Mouse (Mus musculus) cerebellum, adult 9-11 months (tissue): ENCODE data around the gene Zfp637.
A peak's percentile ranks its signal among the peaks of the same experiment; 100 is the strongest.
"Not testable (repeated sequence)": the region's sequence is repeated elsewhere in the genome, so short reads cannot be mapped to it uniquely, and the experiment has no call there.

Source experiments
- DNase-seq: peaks from one replicate; pipeline ENCODE4 v3.0.0; 2022

The Zfp637 gene

GRCm38 (mm10) chr6:117840686-117841510, at the start of gene Zfp637:
Zfp637 (plus strand) TSS chr6:117841180.
- peak; percentile 92 for DNase-seq

GRCm38 (mm10) chr6:117795251-117795650, 45.7 kb upstream of the Zfp637 start:
- DNase-seq = no peak

DNA sequence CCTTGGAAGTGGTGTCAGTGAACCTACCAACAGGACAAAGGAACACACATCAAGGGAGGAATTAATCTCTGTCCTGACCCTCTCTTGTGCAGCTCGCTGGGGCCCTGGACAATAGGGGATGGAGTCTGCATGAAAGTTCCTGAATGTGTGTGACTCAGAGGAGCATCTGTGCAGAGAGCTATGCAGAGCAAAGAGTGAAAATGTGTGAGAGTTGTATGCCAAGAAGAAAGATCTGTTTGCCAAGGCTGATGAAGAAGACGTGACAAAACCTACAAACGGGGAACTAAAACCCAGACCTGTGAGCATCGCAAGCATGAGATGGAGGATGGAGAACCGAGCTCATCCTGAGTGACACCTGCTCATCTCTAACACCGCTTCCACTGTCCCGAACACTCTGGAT, 40.2 kb upstream of the Zfp637 start:
- DNase-seq = no peak

GRCm38 (mm10) chr6:117801801-117802200, 39.2 kb upstream of the Zfp637 start:
- peak; percentile 54 for DNase-seq

GRCm38 (mm10) chr6:117807756-117808155, 33.2 kb upstream of the Zfp637 start:
- no peak for DNase-seq

DNA sequence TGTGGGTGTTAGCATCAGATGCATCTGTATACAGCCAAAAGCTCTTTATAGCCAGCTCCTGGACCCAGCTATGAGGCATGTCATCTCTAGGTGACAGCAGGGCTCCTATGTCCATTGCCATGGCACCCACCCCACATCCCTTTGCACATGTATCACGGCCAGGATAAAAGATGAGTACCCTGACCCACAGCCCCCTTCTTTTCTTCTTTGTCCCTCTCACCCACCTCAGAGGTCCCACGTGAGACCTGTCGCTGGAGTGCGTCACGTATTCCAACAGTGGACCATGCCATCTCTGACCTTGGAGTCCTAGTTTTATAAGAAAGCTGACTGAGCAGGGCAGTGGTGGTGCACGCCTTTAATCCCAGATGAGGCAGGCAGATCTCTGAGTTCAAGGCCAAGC, 31.2 kb upstream of the Zfp637 start:
- no peak for DNase-seq

GRCm38 (mm10) chr6:117810717-117811116, 30.3 kb upstream of the Zfp637 start:
- no peak for DNase-seq

- no peak for DNase-seq
Measured at GRCm38 (mm10) chr6:117811256-117811655, 29.7 kb upstream of the Zfp637 start.

DNA sequence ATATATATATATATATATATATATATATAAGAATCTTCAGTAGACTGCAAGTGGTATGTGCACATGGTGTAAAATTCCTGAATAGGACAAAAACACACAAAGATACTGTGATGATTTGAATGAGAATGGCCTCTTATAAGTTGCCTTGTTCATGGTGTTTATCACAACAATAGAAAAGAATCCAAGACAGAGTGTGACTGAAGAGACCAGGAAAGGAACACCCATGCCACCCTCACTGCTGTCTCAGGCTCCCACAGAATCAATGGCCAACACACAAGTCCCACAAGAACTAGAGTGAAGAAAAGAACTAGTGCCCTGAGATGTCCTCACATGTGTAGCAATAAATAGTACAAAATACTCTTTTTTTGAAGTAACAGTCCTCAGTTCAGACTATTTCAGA, 26.3 kb upstream of the Zfp637 start:
- no peak for DNase-seq

DNA sequence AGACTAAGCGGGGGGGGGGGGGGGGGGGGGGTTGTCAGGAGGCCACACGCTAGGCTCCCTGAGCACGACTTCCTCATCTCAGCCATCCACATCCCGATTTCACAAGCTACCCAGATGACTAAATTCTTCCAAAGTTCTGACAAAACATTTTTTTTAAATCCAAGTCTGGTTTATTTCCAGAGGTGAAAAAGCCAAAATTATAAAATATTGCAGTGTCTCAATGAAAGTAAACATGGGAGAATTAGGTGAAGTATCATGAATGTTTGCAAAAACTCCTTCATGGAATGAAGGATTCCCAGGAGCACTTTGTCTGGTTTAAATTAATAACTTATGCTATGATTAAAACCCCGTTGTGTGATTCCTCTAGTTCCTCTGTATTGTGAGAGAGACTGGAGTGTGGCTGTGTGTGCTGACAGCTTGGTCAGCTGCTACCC, 23.9 kb upstream of the Zfp637 start:
- no peak for DNase-seq

DNA sequence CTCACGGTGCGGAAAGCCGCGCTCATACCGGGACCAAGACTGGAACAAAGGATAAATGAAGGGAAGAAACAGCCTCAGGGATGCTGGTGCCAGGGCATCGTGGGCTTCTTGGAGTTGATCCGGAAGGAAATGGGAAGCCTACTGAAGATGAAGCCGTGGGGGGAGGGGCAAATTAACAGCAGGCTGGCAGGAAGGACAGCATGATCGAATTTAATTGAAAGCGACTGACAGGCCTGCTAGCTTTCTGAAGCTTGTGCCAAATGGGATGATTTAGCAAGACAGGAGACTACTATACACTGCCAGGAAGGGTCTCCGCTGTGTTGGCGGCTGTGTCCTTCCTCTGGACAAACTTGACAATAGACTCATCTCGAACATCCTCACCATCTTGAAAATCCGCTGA, 20.7 kb upstream of the Zfp637 start:
- DNase-seq = no peak

DNA sequence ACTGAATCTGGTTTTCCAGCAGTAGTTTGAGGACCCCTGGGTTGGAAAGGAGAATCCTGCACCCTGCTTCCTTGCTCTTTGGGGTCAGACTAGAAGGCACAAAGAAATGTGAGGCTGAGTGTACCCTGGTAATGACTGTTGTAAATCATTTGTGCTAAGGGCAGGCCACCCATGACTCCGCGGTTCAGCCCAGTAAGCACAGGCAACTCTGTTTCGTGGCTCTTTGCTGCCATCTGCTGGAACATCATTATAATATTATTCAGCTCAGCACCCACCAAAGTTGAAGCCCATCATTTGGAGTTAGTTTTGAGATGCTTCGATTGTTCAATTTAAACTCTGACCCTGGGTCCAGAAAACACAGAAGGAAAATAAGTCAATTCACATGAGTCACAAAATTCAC, 15.6 kb upstream of the Zfp637 start:
- peak; percentile 24 for DNase-seq

- DNase-seq = no peak
Measured at GRCm38 (mm10) chr6:117828273-117828672, 12.7 kb upstream of the Zfp637 start.

- DNase-seq = no peak
Measured at GRCm38 (mm10) chr6:117841511-117841955, 553 bp downstream of the Zfp637 start.

- no peak for DNase-seq
Measured at GRCm38 (mm10) chr6:117844597-117844996, 3.6 kb downstream of the Zfp637 start.

DNA sequence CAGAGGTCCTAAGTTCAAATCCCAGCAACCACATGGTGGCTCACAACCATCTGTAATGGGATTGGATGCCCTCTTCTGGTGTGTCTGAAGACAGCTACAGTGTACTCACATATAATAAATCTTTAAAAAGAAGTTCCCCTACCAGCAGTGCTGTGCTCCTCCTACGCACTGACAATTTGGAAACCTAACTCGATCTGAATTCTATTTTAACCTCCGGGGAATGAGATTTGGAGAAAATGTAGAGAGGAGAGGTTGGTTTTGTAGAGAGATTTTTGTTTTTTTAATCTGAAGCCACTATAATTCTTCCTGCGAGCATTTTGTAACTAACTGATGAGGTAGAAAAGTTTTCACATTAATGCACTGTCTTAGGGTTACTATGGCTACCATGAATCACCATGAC, 5.7 kb downstream of the Zfp637 start:
- not testable (repeated sequence) for DNase-seq

- DNase-seq = no peak
Measured at GRCm38 (mm10) chr6:117847772-117848171, 6.8 kb downstream of the Zfp637 start.

DNA sequence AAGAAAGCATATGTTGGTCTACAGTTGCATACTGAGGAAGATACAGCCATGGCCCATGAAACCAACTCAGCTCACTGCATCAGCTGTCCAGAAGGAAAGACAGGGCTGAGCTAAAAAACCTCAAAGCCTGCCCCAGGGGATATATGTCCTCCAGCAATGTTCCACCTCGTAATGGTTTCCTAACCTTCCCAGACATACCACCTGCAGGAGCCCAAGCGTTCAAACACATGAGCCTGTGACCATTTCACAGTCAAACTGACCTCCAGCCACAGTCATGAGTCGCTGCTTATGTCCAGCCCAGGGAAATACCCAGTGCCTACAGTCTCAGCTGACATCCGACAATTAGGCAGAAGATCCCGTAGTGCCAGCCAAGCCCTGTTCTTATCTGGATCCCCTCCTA, 7.6 kb downstream of the Zfp637 start:
- DNase-seq = no peak

GRCm38 (mm10) chr6:117851747-117852146, 10.8 kb downstream of the Zfp637 start:
- no peak for DNase-seq

- DNase-seq = no peak
Measured at GRCm38 (mm10) chr6:117857990-117858389, 17.0 kb downstream of the Zfp637 start.

GRCm38 (mm10) chr6:117861848-117862247, 20.9 kb downstream of the Zfp637 start, which contains the start of gene Zfp239:
Zfp239 (plus strand) TSS chr6:117862100.
- DNase-seq = no peak

- no peak for DNase-seq
Measured at GRCm38 (mm10) chr6:117862465-117862864, 21.5 kb downstream of the Zfp637 start.

GRCm38 (mm10) chr6:117862899-117863620, 22.1 kb downstream of the Zfp637 start:
- DNase-seq = peak; percentile 77

- DNase-seq = no peak
Measured at GRCm38 (mm10) chr6:117863751-117864150, 22.8 kb downstream of the Zfp637 start.
